Comparison of ENCODE assay signal across 22 mouse cellular contexts in the genomic region with DNA sequence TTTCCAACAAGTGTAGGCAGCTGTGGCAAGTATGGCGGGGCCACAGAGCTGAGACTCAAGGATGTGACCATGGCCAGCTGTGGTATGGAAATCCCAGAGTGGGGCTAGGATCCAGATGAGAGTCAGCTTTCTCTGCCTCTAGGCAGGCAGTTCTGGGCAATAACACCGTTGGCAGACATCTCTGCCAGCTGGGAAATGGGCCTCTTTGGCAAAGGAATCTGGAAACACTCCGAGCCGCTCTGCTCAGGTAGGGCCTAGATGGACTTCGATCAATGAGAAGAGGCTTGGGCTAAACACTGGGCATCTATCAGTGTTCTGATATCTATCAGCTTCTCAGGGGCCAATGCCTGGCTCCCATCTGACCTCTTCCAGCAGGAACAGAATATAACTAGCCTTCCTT. TPM values are rescaled to one million over a fixed set of nuclear protein-coding genes. Genes with fewer than 3 reads are reported as not detected.
DNase-seq lines count a peak whose midpoint lies in the region; ATAC-seq and TF ChIP-seq lines count a peak whose summit lies in the region.
"Had no signal": no experiment of that assay in that cellular context is flagged by ENCODE, and none has a peak within 500 bp of the region (broad histone marks: within the 10 kb centered on the region; RNA-seq: fewer than 3 reads in every experiment).

No protein-coding gene starts in this region.

- H3K4me3 ChIP-seq in liver, adult 2 months (ENCODE audit: insufficient read depth, low read depth, low read length), result no peak overlapping the region
- H3K4me3 ChIP-seq in liver, embryonic 11.5 days (ENCODE audit: low read depth, low read length), result no peak overlapping the region
- H3K4me3 ChIP-seq: embryonic facial prominence, embryonic 13.5 days; embryonic facial prominence, embryonic 15.5 days; erythroblast, embryonic 14.5 days; forebrain, embryonic 10.5 days; forebrain, embryonic 12.5 days had no signal

- WGBS in liver, adult 2 months, result 38% methylated on average over 5 of the region's 5 CpGs
- WGBS in liver, embryonic 11.5 days, result 82% methylated on average over 5 of the region's 5 CpGs

- no peak for TF ChIP-seq CTCF in liver, adult 2 months (IDR thresholded peaks at IDR 0.05; ENCODE audit: low read depth, low read length)

- no peak for TF ChIP-seq POLR2A in liver, adult 2 months (IDR thresholded peaks at IDR 0.05; ENCODE audit: extremely low read depth, insufficient read depth, low read length)

- no peaks in the 10 kb centered on the region for H3K9me3 ChIP-seq in liver, embryonic 11.5 days (ENCODE audit: control insufficient read depth, low read length)
- H3K9me3 ChIP-seq: embryonic facial prominence, embryonic 13.5 days; embryonic facial prominence, embryonic 15.5 days; forebrain, embryonic 10.5 days; forebrain, embryonic 12.5 days had no signal

- H3K27me3 ChIP-seq in liver, adult 2 months (ENCODE audit: control insufficient read depth, insufficient read depth, low read length), result no peaks in the 10 kb centered on the region
- H3K27me3 ChIP-seq in liver, embryonic 11.5 days (replicated peaks; ENCODE audit: control insufficient read depth, insufficient read depth, low read length), result no peaks in the 10 kb centered on the region
- H3K27me3 ChIP-seq: embryonic facial prominence, embryonic 13.5 days; embryonic facial prominence, embryonic 15.5 days; forebrain, embryonic 12.5 days had no signal

- H3K27ac ChIP-seq in liver, adult 2 months (replicated peaks; ENCODE audit: insufficient read depth, low read depth, low read length), result no peak overlapping the region
- no peak overlapping the region for H3K27ac ChIP-seq in liver, embryonic 11.5 days (ENCODE audit: low read depth, low read length)
- H3K27ac ChIP-seq: embryonic facial prominence, embryonic 13.5 days; embryonic facial prominence, embryonic 15.5 days; forebrain, embryonic 10.5 days; forebrain, embryonic 12.5 days had no signal

- no peak overlapping the region for H3K4me2 ChIP-seq in liver, embryonic 11.5 days
- H3K4me2 ChIP-seq: embryonic facial prominence, embryonic 13.5 days; embryonic facial prominence, embryonic 15.5 days; forebrain, embryonic 12.5 days had no signal

- peak; percentile 38 for DNase-seq in cerebellum, adult 9-11 months
- no peak for DNase-seq in cerebellum, postnatal 4 days (ENCODE audit: low spot score in 2 of 2)
- DNase-seq in cerebellum, postnatal 14 days, result peak; percentile 56 to 66
- no peak for DNase-seq in cerebellum, adult 9-10 months
- DNase-seq in liver, adult 2 months (ENCODE audit: extremely low read depth, low read depth, low spot score), result peak; percentile 76
- no peak for DNase-seq in liver, embryonic 11.5 days (ENCODE audit: low spot score)
- DNase-seq: adrenal gland, adult 2 months; adrenal gland, postnatal 10 days; adrenal gland, postnatal 25 days; embryo, embryonic 11 days had no signal

- H3K9ac ChIP-seq in liver, adult 2 months (ENCODE audit: low read depth, low read length), result no peak overlapping the region
- H3K9ac ChIP-seq in liver, embryonic 11.5 days (ENCODE audit: low read depth, low read length), result no peak overlapping the region
- H3K9ac ChIP-seq: embryonic facial prominence, embryonic 13.5 days; embryonic facial prominence, embryonic 15.5 days; forebrain, embryonic 12.5 days had no signal

- ATAC-seq in liver, embryonic 11.5 days (replicated peaks; ENCODE audit: low FRiP score), result no peak
- ATAC-seq: forebrain, embryonic 14.5 days; forebrain, embryonic 16.5 days had no signal

- H3K79me2 ChIP-seq in liver, adult 2 months (ENCODE audit: control insufficient read depth, insufficient read depth, low read length), result no peaks in the 10 kb centered on the region

- no peaks in the 10 kb centered on the region for H3K36me3 ChIP-seq in liver, adult 2 months (ENCODE audit: control insufficient read depth, insufficient read depth, low read length)
- no peaks in the 10 kb centered on the region for H3K36me3 ChIP-seq in liver, embryonic 11.5 days (ENCODE audit: control insufficient read depth, insufficient read depth, low read length)
- H3K36me3 ChIP-seq: embryonic facial prominence, embryonic 13.5 days; embryonic facial prominence, embryonic 15.5 days; forebrain, embryonic 10.5 days; forebrain, embryonic 12.5 days had no signal

- peaks cover 6% of the 10 kb centered on the region for H3K4me1 ChIP-seq in liver, adult 2 months (ENCODE audit: control insufficient read depth, insufficient read depth, low read length)
- no peaks in the 10 kb centered on the region for H3K4me1 ChIP-seq in liver, embryonic 11.5 days (replicated peaks; ENCODE audit: control insufficient read depth, insufficient read depth, low read length)
- H3K4me1 ChIP-seq: forebrain, embryonic 10.5 days had no signal

RNA-seq across cellular contexts. Expression of gene Rimkla, which starts 26.6 kb away (rescaled TPM):
- not detected in 2 replicates for total RNA-seq in liver, adult 2 months (2014; rRNA removed)
- not detected in 2 replicates for polyA plus RNA-seq in liver, adult 2 months (2012; rRNA removed)
- polyA plus RNA-seq in liver, embryonic 11.5 days (2014; fragmentation: Nextera tagmentation; extraction: Ambion mirVana), result 0.34 and 0.44 TPM in 2 replicates
- total RNA-seq: common myeloid progenitor, adult 5-6 weeks; MEL had no signal
- polyA plus RNA-seq: C2C12; erythroblast, embryonic 14.5 days had no signal

RNA-seq across cellular contexts. Expression of gene Zmynd12, which starts 43.2 kb away (rescaled TPM):
- total RNA-seq in liver, adult 2 months (2014; rRNA removed), result 0.20 and 0.28 TPM in 2 replicates
- 0.10 and 0.15 TPM in 2 replicates for polyA plus RNA-seq in liver, adult 2 months (2012; rRNA removed)
- polyA plus RNA-seq in liver, embryonic 11.5 days (2014; fragmentation: Nextera tagmentation; extraction: Ambion mirVana), result 0.32 TPM in 1 of 2 replicates, not detected in the other
- total RNA-seq: common myeloid progenitor, adult 5-6 weeks; ES-E14; MEL had no signal
- polyA plus RNA-seq: C2C12; embryonic facial prominence, embryonic 11.5 days; embryonic facial prominence, embryonic 13.5 days; erythroblast, embryonic 14.5 days; forebrain, embryonic 12.5 days had no signal

RNA-seq across cellular contexts. Expression of gene Ppcs, which starts 43.6 kb away (rescaled TPM):
- 17.8 and 19.9 TPM in 2 replicates for total RNA-seq in liver, adult 2 months (2014; rRNA removed)
- polyA plus RNA-seq in liver, adult 2 months (2012; rRNA removed), result 26.4 and 26.8 TPM in 2 replicates
- 29.2 and 30.8 TPM in 2 replicates for polyA plus RNA-seq in liver, embryonic 11.5 days (2014; fragmentation: Nextera tagmentation; extraction: Ambion mirVana)

RNA-seq across cellular contexts. Expression of gene Ccdc30, which starts 50.5 kb away (rescaled TPM):
- 5.4 and 5.9 TPM in 2 replicates for total RNA-seq in liver, adult 2 months (2014; rRNA removed)
- polyA plus RNA-seq in liver, adult 2 months (2012; rRNA removed), result 1.8 and 3.0 TPM in 2 replicates
- 1.6 and 3.7 TPM in 2 replicates for polyA plus RNA-seq in liver, embryonic 11.5 days (2014; fragmentation: Nextera tagmentation; extraction: Ambion mirVana)
- total RNA-seq: common myeloid progenitor, adult 5-6 weeks; MEL had no signal
- polyA plus RNA-seq: erythroblast, embryonic 14.5 days had no signal

Comparison
In these comparisons a context has a peak if more than half of its experiments do, and no peak if none do; other contexts are left out.
1. DNase-seq: peak in cerebellum, adult 9-11 months (single experiment), cerebellum, postnatal 14 days (2 of 2) and liver, adult 2 months (single experiment); none in cerebellum, postnatal 4 days (0 of 2), cerebellum, adult 9-10 months (single experiment) and liver, embryonic 11.5 days (single experiment).